Mouse (Mus musculus): ENCODE measurements at regions not wholly inside any gene's neighbourhood (a gene's known extent, or its start where the extent isn't known, plus 50 kb on each side); places are given as distances from the start of the nearest gene placed in this dataset.

DNA sequence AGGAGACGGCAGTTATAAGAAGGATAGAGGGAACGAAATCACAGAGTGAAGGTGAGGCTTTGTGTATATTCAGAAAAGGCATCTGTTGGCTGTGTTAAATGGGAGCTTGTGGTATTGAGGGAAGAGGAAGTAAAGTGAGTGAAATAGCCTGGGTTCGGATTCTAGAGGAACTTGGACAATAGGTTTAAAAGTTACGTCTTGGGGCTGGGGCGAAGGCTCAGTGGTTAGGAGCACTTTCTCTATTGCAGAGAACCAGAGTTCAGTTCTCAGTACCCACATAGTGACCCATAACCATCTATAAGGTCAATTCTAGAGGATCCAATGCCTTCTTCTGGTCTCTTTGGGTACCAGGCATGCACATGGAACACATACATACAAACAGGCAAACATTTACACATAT is 317.6 kb upstream of the Ubash3b start:
- TF ChIP-seq POLR2A (IDR thresholded peaks at IDR 0.05; ENCODE audit: borderline replicate concordance, low read depth, low read length) (no peak), CTCF (IDR thresholded peaks at IDR 0.05; ENCODE audit: low read depth, low read length) (no peak)
